Mouse (Mus musculus): ENCODE results near the gene Rab11fip5. TPM values are rescaled to one million over a fixed set of nuclear protein-coding genes. Genes with fewer than 3 reads are reported as not detected.

The Rab11fip5 gene
- polyA plus RNA-seq, 1 experiment from 2014 or later, result 14.1 TPM

DNA sequence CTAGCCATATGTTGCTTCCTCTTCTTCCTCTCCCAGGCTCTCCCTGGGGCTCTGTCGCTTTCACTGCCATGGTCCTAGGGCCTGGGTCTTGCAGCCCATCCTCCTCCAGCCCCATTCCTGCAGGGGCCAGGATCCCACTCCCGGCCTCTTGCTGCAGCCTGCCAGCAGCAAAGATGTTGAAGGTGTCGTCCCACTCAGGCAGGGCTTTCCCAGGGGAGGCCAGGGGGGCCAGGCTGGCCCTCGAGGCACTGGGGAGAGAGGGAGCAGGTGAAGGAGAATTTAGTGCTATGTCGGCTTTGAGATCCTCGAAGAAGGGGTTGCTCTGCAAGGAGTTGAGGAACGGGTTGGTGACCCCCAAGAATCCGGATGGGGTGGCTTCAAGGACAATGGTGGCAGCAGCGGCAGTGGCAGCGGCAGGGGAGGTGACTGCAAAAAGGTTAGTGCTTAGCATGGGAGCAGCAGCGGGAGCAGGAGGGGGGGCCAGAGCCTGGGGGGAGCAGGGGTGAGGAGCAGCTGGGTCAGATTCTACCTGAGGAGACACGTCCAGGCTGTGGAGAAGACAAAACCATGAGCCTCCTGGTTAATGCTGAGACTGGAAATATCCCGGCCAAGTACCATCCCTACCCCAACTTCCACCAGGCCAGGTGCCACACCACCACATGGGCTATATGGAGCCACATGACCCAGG, 32.5 kb downstream of the Rab11fip5 start:
- H3K27ac ChIP-seq, result no peak overlapping the region
- H3K4me3 ChIP-seq, result no peak overlapping the region
- ATAC-seq (ENCODE audit: borderline replicate concordance, extremely low read depth, low FRiP score, low TSS enrichment), result no peak
- H3K4me2 ChIP-seq, result no peak overlapping the region
- H3K36me3 ChIP-seq, result no peaks in the 10 kb centered on the region
- no peaks in the 10 kb centered on the region for H3K27me3 ChIP-seq
- H3K4me1 ChIP-seq, result no peaks in the 10 kb centered on the region
- 73% methylated on average over 13 of the region's 13 CpGs for WGBS
- no peak overlapping the region for H3K9ac ChIP-seq
- H3K9me3 ChIP-seq, result no peaks in the 10 kb centered on the region

DNA sequence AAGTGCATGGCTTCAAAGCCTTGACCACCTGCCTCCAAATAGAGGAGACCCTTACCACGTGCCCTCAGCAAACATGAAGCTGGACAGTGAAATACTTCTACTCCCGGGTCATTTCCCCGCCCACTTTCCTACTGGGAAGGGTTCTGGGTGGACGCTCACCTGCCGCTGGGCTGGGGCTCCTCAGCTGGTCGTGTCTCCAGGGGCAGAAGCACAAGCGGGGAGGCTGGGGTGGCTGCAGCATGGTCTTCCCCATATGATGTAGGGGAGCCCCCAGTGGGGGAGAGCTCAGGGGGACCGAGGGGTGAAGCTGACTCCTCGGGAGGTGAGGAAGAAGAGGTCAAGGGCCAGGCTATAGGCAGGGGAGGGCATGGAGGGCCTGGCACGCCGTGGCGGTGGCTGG, 34.2 kb downstream of the Rab11fip5 start:
- no peak overlapping the region for H3K4me3 ChIP-seq
- no peaks in the 10 kb centered on the region for H3K27me3 ChIP-seq
- H3K9ac ChIP-seq, result no peak overlapping the region
- ATAC-seq (ENCODE audit: borderline replicate concordance, extremely low read depth, low FRiP score, low TSS enrichment), result 0 out of 2 replicates have a peak, but pooled peaks have one; percentile 21
- H3K27ac ChIP-seq, result no peak overlapping the region
- 57% methylated on average over 12 of the region's 12 CpGs for WGBS
- no peak overlapping the region for H3K4me2 ChIP-seq
- no peaks in the 10 kb centered on the region for H3K4me1 ChIP-seq
- H3K36me3 ChIP-seq, result no peaks in the 10 kb centered on the region
- no peaks in the 10 kb centered on the region for H3K9me3 ChIP-seq

DNA sequence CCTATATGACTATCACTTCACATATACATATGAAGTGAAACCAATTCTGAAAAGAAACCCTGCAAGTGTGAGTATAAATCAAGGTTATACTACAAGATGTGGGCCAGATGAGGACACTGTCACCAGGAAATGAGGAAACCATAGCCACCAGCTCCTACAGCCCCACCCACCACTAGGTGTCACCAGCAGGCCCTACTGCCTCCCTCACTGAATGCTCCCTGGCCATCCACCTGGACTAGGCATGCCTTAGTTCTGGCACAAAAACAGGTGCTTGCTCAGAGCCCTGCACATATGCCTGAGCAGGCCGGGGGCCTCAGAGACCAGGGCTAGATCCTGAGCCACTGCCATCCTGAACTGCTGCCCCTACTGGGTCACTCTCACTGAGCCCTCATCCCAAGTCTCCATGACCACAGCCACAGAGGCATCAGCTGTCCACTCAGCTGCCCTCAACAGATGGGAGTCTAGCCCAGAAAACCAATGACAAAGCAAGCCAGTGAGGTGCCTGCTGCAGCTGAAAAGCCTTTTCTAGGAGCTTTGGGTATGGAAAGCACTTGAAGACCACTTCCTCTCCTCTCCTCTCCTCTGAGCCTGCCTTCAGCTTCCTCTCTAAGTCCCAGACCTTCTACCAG, 35.0 kb downstream of the Rab11fip5 start:
- H3K9me3 ChIP-seq, result no peaks in the 10 kb centered on the region
- no peak overlapping the region for H3K27ac ChIP-seq
- no peaks in the 10 kb centered on the region for H3K36me3 ChIP-seq
- no peaks in the 10 kb centered on the region for H3K4me1 ChIP-seq
- no peaks in the 10 kb centered on the region for H3K27me3 ChIP-seq
- H3K4me3 ChIP-seq, result no peak overlapping the region
- no peak for ATAC-seq (ENCODE audit: borderline replicate concordance, extremely low read depth, low FRiP score, low TSS enrichment)
- no peak overlapping the region for H3K4me2 ChIP-seq
- H3K9ac ChIP-seq, result no peak overlapping the region
- WGBS, result 44% methylated on average over 1 of the region's 1 CpGs

DNA sequence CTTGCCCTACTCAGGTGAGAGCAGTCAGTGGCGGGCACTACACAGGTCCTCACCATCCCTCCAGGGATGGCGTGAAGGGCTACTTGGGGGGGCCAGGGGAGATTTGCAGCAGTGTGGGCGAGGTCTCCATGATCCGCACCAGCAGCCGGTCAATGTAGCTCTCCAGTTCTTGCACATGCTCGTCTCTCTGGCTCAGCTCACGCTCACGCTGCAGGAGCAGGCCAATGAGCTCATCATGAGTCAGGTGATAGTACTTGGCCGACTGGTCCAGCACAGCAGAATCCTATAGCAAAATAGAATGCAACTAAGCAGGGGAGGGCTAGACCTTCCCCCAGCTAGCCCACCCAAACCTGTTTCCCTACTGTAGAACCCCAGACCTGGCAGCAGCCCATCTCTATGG, 37.5 kb downstream of the Rab11fip5 start:
- Histone ChIP-seq H3K9me3 (no peaks in the 10 kb centered on the region), H3K4me3 (no peak overlapping the region), H3K27me3 (no peaks in the 10 kb centered on the region), H3K27ac (no peak overlapping the region), H3K9ac (no peak overlapping the region), H3K4me2 (no peak overlapping the region), H3K36me3 (no peaks in the 10 kb centered on the region), H3K4me1 (peaks cover 4% of the 10 kb centered on the region)
- WGBS, result 75% methylated on average over 9 of the region's 9 CpGs
- no peak for ATAC-seq (ENCODE audit: borderline replicate concordance, extremely low read depth, low FRiP score, low TSS enrichment)

DNA sequence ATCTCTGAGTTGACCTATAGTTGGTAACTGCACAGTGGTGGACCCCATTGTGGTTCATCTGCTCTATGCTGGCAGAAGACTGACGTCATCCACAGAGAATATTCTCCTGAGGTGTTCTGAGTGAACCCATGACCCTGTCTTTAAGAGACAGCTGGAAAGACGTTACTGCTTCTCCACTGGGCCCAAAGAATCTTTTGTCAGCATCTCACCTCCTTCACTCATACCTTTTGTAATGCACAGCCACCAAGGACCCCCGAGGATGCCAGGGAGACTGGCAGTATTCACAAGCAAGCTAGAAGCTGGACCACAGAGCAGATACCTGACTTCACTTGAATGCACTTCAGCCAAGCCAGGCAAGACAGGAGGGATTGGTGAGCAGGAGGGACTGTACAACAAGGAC, 39.1 kb downstream of the Rab11fip5 start:
- ATAC-seq (ENCODE audit: borderline replicate concordance, extremely low read depth, low FRiP score, low TSS enrichment), result no peak
- H3K4me2 ChIP-seq, result no peak overlapping the region
- no peaks in the 10 kb centered on the region for H3K9me3 ChIP-seq
- no peak overlapping the region for H3K27ac ChIP-seq
- WGBS, result 62% methylated on average over 3 of the region's 3 CpGs
- H3K4me1 ChIP-seq, result peaks cover 14% of the 10 kb centered on the region
- no peaks in the 10 kb centered on the region for H3K36me3 ChIP-seq
- H3K27me3 ChIP-seq, result no peaks in the 10 kb centered on the region
- no peak overlapping the region for H3K4me3 ChIP-seq
- H3K9ac ChIP-seq, result no peak overlapping the region

DNA sequence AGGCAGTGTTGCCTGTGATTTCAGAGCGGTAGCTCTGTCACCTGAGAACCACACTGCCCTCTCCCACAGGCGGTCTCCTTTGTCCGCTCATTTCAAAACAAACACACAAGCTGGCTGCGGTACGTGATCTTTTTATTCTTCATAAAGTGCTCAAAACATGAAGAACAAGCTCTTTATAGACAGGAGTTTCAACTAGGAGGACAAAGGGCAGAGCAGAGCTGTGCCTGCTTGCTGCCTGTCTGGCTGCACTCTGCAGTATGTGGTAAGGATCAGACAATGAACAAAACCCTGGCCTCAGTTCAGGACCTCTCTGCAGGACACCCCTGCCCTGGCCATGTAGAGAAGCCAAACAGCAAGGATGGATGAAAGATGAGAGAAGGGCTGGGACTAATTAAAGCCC, 39.6 kb downstream of the Rab11fip5 start:
- Histone ChIP-seq H3K27me3 (no peaks in the 10 kb centered on the region), H3K9me3 (no peaks in the 10 kb centered on the region), H3K9ac (no peak overlapping the region), H3K4me2 (no peak overlapping the region), H3K4me1 (peaks cover 14% of the 10 kb centered on the region), H3K36me3 (no peaks in the 10 kb centered on the region), H3K4me3 (no peak overlapping the region), H3K27ac (no peak overlapping the region)
- 60% methylated on average over 5 of the region's 5 CpGs for whole genome bisulfite sequencing
- ATAC-seq (ENCODE audit: borderline replicate concordance, extremely low read depth, low FRiP score, low TSS enrichment), result no peak

DNA sequence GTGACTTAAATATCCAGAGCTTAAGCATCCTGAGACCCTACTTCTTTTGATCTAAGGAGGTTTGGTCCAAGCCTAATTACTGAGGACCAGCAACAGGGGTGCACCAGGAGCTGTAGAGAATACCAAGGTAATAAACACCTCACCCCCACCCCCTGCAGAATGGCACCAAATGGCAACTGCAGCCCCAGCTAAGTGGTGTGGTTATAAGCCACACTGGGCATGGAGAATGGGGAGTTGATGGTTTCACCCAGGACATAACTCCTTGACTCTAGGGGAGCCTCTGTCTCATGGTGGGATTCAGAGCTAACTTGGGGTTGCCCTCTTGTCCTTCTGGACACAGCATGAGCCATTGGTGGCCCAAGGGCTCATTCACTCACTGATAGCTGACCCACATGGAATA, 40.2 kb downstream of the Rab11fip5 start:
- no peaks in the 10 kb centered on the region for H3K36me3 ChIP-seq
- no peak overlapping the region for H3K4me3 ChIP-seq
- H3K27me3 ChIP-seq, result no peaks in the 10 kb centered on the region
- H3K27ac ChIP-seq, result no peak overlapping the region
- ATAC-seq (ENCODE audit: borderline replicate concordance, extremely low read depth, low FRiP score, low TSS enrichment), result no peak
- peaks cover 14% of the 10 kb centered on the region for H3K4me1 ChIP-seq
- no peak overlapping the region for H3K9ac ChIP-seq
- no peaks in the 10 kb centered on the region for H3K9me3 ChIP-seq
- 0 out of 2 replicates have a peak overlapping the region, but pooled peaks have one; percentile 94 for H3K4me2 ChIP-seq

DNA sequence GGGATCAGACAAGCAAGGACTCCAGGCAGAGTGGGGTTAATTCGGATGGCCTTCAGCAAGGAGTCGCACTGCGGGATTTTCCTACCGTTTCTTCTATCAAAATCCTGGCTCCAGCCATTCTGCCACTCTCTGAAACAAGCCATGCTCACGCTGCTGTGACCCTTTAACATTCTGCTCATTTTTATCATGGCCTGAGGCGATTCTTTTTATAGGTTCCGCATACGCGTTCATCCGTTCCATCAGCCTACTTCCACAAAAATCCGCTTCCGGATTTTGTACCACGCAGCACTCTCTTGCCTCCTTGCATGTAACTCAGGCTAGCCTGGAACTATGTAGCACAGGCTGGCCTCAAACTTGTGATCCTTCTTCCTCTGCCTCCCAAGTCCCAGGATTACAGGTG, 40.7 kb downstream of the Rab11fip5 start:
- ATAC-seq (ENCODE audit: borderline replicate concordance, extremely low read depth, low FRiP score, low TSS enrichment), result no peak
- Histone ChIP-seq H3K9me3 (no peaks in the 10 kb centered on the region), H3K27me3 (no peaks in the 10 kb centered on the region), H3K27ac (peak overlapping the region; percentile 89), H3K4me2 (peak overlapping the region; percentile 94), H3K9ac (peak overlapping the region; percentile 53), H3K36me3 (no peaks in the 10 kb centered on the region), H3K4me1 (peaks cover 14% of the 10 kb centered on the region), H3K4me3 (peak overlapping the region; percentile 61)
- 2% methylated on average over 13 of the region's 13 CpGs for WGBS

DNA sequence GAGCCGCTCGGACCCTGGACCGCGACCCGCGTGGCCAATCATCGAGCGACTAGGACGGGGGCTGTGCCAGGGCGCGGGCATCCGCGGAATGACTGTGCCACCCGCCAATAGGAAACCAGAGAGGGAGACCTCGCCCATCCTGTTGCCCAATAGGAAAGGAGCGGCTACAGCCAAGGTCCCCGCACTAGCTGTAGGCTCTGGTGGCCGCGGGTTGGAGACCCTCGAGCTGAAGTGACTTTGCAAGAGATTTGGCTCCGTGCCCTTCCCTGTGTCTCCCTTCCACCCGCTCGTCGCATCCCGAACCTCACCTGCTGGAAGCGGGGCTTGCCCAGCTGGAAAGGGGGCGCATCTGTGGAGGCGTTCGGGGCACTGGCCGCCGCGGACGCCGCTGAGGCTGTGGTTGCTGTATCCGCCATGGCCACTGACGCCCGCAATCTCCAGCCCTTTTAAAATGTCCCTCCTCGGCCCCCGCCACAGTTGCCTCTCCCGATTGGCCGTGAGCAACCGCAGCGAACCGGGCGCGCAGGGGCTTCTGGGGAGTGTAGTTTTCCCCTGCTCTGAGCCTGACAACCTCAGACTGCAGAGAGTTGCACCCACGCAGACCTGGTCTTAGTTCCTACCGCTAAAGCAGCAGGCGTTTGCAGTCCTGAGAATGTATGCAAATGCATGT, 41.3 kb downstream of the Rab11fip5 start, which contains the start of gene Sfxn5:
Gene Sfxn5, minus strand, starts transcription at position 423 of the 670 bp plus-strand sequence.
- Histone ChIP-seq H3K9me3 (no peaks in the 10 kb centered on the region), H3K4me3 (peak within 1 kb of the TSS; percentile 61), H3K27me3 (no peaks in the 10 kb centered on the region), H3K4me1 (peaks cover 14% of the 10 kb centered on the region), H3K9ac (peak within 1 kb of the TSS; percentile 53), H3K27ac (peak within 1 kb of the TSS; percentile 89), H3K36me3 (no peaks in the 10 kb centered on the region), H3K4me2 (peak within 1 kb of the TSS; percentile 94)
- under 1% methylated on average over 49 of the region's 49 CpGs for WGBS
- ATAC-seq (ENCODE audit: borderline replicate concordance, extremely low read depth, low FRiP score, low TSS enrichment), result peak; percentile 97

DNA sequence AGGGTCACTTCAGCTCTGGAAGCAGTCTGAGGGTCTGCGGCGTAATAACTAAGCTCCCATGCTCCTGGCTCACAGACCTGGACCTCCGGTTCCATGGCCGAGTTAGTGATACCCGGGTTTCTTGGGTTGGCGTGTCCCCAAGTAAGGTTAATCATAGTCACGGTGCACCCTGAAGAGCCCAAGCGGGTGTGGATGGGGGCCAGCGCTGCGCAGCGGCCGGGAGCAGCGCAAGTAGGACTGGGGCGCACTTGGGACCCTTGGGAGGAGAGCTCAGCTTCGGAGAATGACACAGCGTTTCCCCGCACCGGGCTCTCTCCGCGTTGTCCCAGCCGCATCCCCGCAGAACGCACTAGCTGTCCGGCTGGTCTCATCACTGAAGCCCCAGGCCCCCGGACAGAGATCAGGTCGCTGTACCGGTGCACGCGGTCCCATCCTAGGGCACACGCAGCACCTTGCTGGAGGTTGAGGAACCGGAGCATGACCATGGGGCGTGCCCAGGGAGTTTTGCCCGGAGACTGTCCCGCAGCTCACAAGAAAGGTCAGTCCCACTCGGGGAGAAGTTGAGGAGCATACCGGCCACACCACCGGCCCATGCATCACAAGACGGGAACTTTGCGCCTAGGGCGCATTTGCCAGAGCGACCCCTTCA, 42.0 kb downstream of the Rab11fip5 start:
- Histone ChIP-seq H3K4me2 (peak overlapping the region; percentile 94), H3K27me3 (no peaks in the 10 kb centered on the region), H3K9ac (peak overlapping the region; percentile 53), H3K27ac (peak overlapping the region; percentile 13), H3K4me3 (peak overlapping the region; percentile 61), H3K9me3 (no peaks in the 10 kb centered on the region), H3K4me1 (peaks cover 14% of the 10 kb centered on the region), H3K36me3 (no peaks in the 10 kb centered on the region)
- WGBS, result under 1% methylated on average over 41 of the region's 41 CpGs
- ATAC-seq (ENCODE audit: borderline replicate concordance, extremely low read depth, low FRiP score, low TSS enrichment), result no peak

DNA sequence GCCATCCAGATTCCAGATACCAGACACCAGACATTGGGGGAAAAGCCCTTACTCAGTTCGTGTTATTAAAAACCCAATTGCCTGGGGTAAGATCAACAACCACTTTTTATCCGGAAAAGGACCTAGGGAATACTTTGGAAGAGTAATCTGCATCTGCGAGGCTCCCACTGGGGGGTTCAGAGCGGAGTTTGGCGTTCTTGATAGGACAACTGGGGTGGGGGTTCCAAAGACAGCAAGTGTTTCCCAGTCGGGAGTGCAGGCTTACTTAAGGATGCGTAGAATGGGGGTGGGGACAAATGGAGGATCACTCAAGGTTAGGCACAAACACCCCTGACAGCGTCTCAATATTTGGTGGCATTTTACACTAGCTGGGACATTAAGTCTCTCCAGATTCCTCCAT, 42.7 kb downstream of the Rab11fip5 start:
- Histone ChIP-seq H3K36me3 (no peaks in the 10 kb centered on the region), H3K9me3 (no peaks in the 10 kb centered on the region), H3K27me3 (no peaks in the 10 kb centered on the region), H3K4me2 (peak overlapping the region; percentile 94), H3K9ac (no peak overlapping the region), H3K27ac (no peak overlapping the region), H3K4me3 (peak overlapping the region; percentile 61), H3K4me1 (peaks cover 14% of the 10 kb centered on the region)
- WGBS, result 10% methylated on average over 8 of the region's 8 CpGs
- no peak for ATAC-seq (ENCODE audit: borderline replicate concordance, extremely low read depth, low FRiP score, low TSS enrichment)
